26 mouse cellular contexts compared by ENCODE assay signal in genomic region chr2:19706886-19707285, GRCm38 (mm10).
"Had no signal": no experiment of that assay in that cellular context is flagged by ENCODE, and none has a peak within 500 bp of the region (broad histone marks: within the 10 kb centered on the region; RNA-seq: fewer than 3 reads in every experiment).

No protein-coding gene starts in this region.

- H3K4me2 ChIP-seq: heart, embryonic 13.5 days; heart, embryonic 15.5 days; hindbrain, embryonic 13.5 days; hindbrain, embryonic 15.5 days; kidney, embryonic 15.5 days; limb, embryonic 12.5 days; liver, embryonic 11.5 days had no signal

- H3K4me1 ChIP-seq: hindbrain, embryonic 13.5 days; hindbrain, embryonic 15.5 days; kidney, embryonic 15.5 days; limb, embryonic 10.5 days; limb, embryonic 12.5 days had no signal

- H3K4me3 ChIP-seq: gastrocnemius, adult 2 months; heart, embryonic 10.5 days; heart, embryonic 13.5 days; heart, embryonic 15.5 days; hindbrain, embryonic 13.5 days; hindbrain, embryonic 15.5 days; kidney, embryonic 15.5 days; layer of hippocampus, adult 2 months; left cerebral cortex, adult 2 months; limb, embryonic 10.5 days; limb, embryonic 12.5 days had no signal

- H3K27me3 ChIP-seq: heart, embryonic 13.5 days; heart, embryonic 15.5 days; hindbrain, embryonic 13.5 days; hindbrain, embryonic 15.5 days; kidney, embryonic 15.5 days; limb, embryonic 12.5 days had no signal

- H3K36me3 ChIP-seq: heart, embryonic 10.5 days; heart, embryonic 13.5 days; heart, embryonic 15.5 days; hindbrain, embryonic 13.5 days; hindbrain, embryonic 15.5 days; kidney, embryonic 15.5 days; limb, embryonic 10.5 days; limb, embryonic 12.5 days had no signal

- ATAC-seq: hindbrain, postnatal 0 days; intestine, embryonic 16.5 days had no signal

- H3K27ac ChIP-seq: gastrocnemius, adult 2 months; heart, embryonic 10.5 days; heart, embryonic 13.5 days; heart, embryonic 15.5 days; hindbrain, embryonic 13.5 days; hindbrain, embryonic 15.5 days; hindbrain, postnatal 0 days; kidney, embryonic 15.5 days; kidney, postnatal 0 days; layer of hippocampus, adult 2 months; left cerebral cortex, adult 2 months; limb, embryonic 10.5 days; limb, embryonic 12.5 days had no signal

- H3K9ac ChIP-seq: heart, embryonic 13.5 days; heart, embryonic 15.5 days; hindbrain, embryonic 13.5 days; hindbrain, embryonic 15.5 days; kidney, embryonic 15.5 days; limb, embryonic 12.5 days had no signal

- H3K9me3 ChIP-seq: heart, embryonic 10.5 days; heart, embryonic 15.5 days; hindbrain, embryonic 13.5 days; hindbrain, embryonic 15.5 days; kidney, embryonic 15.5 days; limb, embryonic 10.5 days; limb, embryonic 12.5 days had no signal

- DNase-seq: gastrocnemius, adult 2 months; gastrocnemius, postnatal 10 days; gastrocnemius, postnatal 25 days; heart, adult 18-20 months; heart, postnatal 14 days; heart, postnatal 36 days; kidney, adult 11 months; kidney, adult 2 months; kidney, adult 9 months; kidney, postnatal 25 days; kidney, postnatal 4 days; liver had no signal
